Mouse (Mus musculus): Measurements from ENCODE around the gene Nfam1.
A peak's percentile ranks its signal among the peaks of the same experiment; 100 is the strongest.
"Not testable (repeated sequence)": the region's sequence is repeated elsewhere in the genome, so short reads cannot be mapped to it uniquely, and the experiment has no call there.

Gene Nfam1

GRCm38 (mm10) chr15:83032981-83033541, at the start of gene Nfam1:
TSS of gene Nfam1 (minus strand) at chr15:83033306.
- DNase-seq: peak; percentile 43 to 56

GRCm38 (mm10) chr15:83075607-83076525, 42.8 kb upstream of the Nfam1 start:
- DNase-seq: peak; percentile 16

- DNase-seq: no peak
Measured at GRCm38 (mm10) chr15:83074179-83074578, 41.1 kb upstream of the Nfam1 start.

DNA sequence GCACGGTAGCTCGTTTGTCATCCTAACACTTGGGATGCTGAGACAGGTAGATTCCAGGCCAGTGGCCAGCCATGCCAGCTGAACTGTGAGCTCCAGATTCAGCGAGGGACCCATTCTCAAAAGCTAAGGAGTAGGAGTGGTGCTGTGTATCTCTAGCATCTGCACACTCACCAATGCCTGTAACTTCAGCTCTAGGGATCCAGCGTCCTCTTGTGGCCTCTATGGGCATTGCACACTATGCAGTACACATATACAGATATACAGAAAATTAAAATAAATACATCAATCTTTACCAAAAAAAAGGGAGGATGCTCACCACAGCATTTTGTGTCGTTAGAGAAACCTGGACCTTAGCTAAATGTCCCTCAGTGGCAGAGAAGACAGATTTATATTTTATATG, 38.6 kb upstream of the Nfam1 start:
- no peak for DNase-seq

- DNase-seq: no peak
Measured at GRCm38 (mm10) chr15:83070942-83071341, 37.8 kb upstream of the Nfam1 start.

DNA sequence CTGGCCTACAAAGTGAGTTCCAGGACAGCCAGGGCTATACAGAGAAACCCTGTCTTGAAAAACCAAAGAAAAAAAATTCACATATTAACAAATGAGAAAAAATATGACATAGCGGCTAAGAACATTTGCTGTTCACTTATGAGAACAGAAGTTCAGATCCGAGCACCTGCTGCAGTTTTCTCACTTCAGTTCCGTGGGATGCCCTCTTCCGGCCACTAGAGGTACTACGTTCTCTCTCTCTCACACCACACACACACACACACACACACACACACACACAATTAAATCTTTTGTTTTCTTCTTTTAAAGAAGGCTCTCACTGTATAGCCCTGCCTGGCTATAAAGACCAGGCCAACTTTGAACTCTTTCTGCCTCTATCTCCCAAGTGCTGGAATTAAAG, 35.2 kb upstream of the Nfam1 start:
- DNase-seq: no peak

- DNase-seq: no peak
Measured at GRCm38 (mm10) chr15:83065543-83065942, 32.4 kb upstream of the Nfam1 start.

DNA sequence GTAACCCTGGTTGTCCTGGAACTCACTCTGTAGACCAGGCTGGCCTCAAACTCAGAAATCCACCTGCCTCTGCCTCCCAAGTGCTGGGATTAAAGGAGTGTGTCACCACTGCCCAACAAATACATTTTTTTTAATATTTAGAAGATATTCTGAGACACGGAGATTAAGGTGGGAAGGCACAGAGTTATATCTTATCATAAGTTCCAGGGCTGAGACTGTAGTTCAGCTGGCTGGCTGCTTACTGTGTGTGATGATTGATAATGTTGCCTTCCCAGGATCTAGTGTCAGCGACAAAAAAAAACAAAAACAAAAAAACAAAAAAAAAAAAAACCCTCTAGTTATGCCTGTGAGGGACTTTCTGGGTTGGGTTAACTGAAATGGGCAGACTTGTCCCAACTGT, 29.5 kb upstream of the Nfam1 start:
- not testable (repeated sequence) for DNase-seq

GRCm38 (mm10) chr15:83061689-83062088, 28.6 kb upstream of the Nfam1 start:
- DNase-seq: no peak

GRCm38 (mm10) chr15:83059233-83059660, 26.1 kb upstream of the Nfam1 start:
- DNase-seq: no peak

- DNase-seq: no peak
Measured at GRCm38 (mm10) chr15:83057533-83057932, 24.4 kb upstream of the Nfam1 start.

DNA sequence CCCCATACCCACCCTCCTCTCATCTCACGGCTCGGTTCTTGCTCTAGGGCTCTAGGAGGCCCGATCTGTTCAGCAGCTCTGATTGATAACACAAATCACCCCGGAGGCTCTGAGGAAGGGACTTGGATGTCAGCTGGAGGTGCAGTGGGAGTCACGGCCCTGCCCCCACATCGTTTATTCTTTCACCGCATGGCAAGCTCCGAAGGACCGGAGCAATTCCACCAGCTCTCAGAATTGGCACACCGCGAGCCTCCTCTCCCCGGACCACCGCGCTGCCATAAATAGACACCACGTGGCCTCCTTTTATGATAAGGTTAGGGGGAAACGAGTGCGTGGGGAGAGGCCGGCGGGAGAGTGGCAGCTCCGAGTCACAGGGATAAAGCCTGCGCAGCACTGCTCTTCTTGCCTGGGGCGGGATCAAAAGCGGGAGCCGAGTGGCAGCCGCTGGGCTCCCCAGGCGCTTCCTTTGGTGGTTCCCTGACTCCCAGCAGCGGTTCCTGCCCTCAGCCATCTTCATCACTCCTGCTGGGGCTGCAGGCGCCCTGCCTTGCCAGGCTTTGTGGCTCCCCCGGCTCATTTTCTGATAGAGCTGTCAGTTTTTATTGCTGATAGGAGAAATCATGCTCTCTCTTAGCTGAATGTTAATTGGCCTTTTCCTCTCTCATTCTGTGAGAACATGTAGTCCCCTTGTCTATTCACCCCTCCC, 23.4 kb upstream of the Nfam1 start:
- DNase-seq: no peak

DNA sequence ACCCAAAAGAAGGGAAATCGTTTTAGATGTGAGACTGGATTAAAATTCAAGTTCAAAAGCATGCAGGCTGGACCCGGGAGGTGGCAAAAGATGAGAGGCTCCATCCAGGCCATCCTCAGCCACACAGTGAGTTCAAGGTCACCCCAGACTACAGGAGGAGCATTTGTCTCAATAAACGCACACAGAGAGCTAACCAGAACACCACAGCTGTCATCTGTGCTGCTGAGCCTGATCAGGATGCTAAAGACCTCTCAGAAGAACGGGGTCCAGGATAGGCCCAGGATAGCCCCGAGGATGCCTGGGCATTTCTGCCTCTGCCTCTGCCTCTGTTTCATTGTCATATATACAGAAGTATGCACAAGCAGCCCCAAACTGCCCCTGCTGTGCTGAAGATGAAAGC, 22.5 kb upstream of the Nfam1 start:
- no peak for DNase-seq

DNA sequence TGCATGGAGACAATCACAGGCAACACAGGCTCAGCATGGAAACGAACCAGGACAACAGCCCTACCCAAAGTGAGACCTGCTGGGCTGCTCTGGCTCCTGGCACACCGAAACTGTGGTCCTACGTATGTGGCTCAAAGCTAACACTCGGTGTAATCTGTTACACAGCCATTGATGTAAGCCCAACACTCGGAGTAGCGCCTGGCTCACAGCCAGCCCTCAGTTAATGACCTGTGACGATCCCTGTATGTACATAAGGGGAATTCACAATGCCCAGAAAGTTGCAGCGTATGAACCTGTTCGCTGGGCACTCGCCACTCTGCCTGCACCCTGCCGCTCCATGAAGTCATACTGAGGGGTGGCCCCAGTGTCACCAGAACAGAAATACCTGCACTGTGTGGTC, 20.2 kb upstream of the Nfam1 start:
- DNase-seq: no peak

- no peak for DNase-seq
Measured at GRCm38 (mm10) chr15:83052341-83053104, 19.4 kb upstream of the Nfam1 start.

DNA sequence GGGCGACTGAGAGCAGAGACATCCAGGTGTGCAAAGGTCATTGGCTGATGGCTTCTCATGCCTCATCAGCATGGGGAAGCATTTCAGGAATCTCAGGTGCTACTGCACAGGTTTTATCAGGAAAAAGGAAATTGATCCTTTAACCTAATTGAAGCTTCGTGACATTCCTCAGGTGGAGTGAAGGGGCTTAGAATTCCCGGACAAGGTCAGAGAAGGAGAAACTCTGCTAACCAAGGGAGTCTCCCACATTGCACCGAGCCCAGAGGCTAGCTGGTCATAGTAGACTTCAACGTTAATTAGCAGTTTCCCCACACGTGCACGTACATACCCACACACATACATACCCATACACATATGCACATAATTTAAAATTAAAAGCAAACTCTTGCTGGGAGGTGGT, 13.6 kb upstream of the Nfam1 start:
- no peak for DNase-seq

DNA sequence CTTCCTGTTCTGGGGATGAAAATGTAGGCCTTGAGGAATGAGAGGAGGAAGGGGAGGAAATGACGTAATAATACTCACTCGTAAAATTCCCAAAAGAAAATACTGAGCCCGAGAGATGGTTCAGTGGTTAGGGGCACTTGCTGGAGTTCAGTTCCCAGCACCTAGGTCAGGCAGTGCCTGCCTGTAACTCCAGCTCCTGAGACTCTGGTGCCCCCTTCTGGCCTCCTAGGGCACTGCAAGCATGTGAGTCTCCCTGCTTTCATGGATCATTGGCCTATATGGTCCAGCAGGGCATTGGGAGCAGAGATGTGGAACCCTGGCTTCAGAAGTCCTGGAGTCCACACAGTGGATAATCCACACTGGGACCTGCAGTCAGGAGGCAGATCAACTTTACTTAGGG, 13.2 kb upstream of the Nfam1 start:
- DNase-seq: no peak

- not testable (repeated sequence) for DNase-seq
Measured at GRCm38 (mm10) chr15:83045565-83045964, 12.5 kb upstream of the Nfam1 start.

- DNase-seq: no peak
Measured at GRCm38 (mm10) chr15:83043362-83043708, 10.2 kb upstream of the Nfam1 start.

DNA sequence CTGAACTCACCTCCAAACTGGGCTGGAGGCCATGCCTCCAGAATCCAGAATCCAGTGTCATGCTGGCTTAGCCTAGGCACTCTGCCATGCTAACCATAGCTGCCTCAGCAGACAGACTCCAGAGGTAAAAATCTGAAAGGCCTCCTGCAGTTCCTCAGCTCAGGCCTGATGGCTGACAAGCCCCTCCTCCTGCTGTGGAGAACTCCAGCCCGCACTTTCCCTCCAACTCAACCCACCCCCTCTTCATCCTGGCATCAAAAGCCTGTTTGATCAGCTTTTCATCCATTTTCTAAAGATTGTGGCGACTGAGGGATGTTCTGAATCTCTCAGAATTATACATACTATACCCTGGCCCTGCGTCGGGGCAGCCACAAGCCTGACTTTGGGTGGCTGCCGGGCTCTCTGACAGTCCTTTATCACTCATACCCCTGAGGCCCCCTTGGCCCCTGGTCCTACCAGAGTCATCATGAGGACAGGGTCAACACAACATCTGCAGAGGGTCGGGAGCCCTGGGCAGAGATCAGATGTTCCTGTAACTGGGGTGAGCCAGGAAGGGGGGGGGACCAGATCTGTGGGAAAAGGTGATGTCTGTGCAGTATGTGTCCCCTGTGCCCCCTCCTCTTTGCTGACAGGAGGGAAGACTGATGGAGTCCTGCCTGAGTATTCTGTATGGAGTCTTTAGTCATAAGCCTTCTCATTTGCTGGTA, 9.7 kb upstream of the Nfam1 start:
- DNase-seq: no peak

DNA sequence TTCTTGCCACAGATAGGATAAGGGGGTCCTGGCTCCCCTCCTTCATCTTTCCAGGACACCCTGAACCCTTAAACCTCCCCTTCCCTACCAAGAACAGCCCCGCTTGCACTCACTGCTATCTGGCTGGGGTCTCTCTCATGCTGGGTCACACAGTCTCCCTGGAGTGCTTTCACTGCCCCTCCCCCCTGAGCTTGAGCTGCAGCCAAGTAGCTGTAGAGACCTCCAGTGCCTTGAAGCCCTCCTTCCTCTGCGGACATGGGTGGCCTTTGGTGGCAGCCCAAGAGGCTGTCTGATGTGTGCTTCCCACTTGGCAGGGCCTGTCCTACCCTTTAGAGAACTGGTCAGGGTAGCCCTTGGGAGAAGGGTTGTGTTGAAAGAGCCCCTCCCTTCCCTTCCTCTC, 7.0 kb upstream of the Nfam1 start:
- no peak for DNase-seq

DNA sequence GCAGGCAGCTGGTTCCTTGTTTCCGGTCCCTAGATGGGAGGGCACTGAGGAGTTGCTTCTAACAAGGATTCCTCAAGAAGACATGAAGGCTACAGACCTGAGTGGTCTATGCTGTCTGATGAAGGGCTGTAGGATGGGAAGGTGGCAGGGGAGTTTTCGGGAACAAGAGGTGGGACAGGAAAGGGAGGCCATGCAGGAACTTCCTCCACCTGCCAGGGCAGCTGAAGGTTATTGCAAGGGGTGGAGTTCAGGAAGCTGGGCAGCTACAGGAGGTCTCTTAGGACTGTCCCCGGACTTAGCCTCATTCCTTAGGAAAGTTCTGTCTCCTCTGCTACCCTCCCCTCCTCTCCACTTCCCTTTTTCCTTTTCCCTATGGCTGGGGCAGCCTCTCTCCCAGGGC, 5.7 kb upstream of the Nfam1 start:
- no peak for DNase-seq
